In genomic region chr16:35753926-35754325, GRCm38 (mm10) we compare ENCODE assay signal across 26 mouse cellular contexts.
"Had no signal": no experiment of that assay in that cellular context is flagged by ENCODE, and none has a peak within 500 bp of the region (broad histone marks: within the 10 kb centered on the region; RNA-seq: fewer than 3 reads in every experiment).

No protein-coding gene starts in this region.

- H3K9me3 ChIP-seq: heart, embryonic 13.5 days; heart, embryonic 15.5 days; hindbrain, embryonic 13.5 days; hindbrain, embryonic 15.5 days; kidney, embryonic 15.5 days; limb, embryonic 10.5 days; limb, embryonic 12.5 days had no signal

- H3K4me1 ChIP-seq: heart, embryonic 13.5 days; kidney, embryonic 15.5 days had no signal

- H3K4me2 ChIP-seq: heart, embryonic 11.5 days; heart, embryonic 13.5 days; heart, embryonic 15.5 days; hindbrain, embryonic 13.5 days; hindbrain, embryonic 15.5 days; kidney, embryonic 15.5 days; limb, embryonic 12.5 days had no signal

- ATAC-seq: hindbrain, postnatal 0 days; intestine, embryonic 16.5 days had no signal

- H3K9ac ChIP-seq: heart, embryonic 13.5 days; heart, embryonic 15.5 days; hindbrain, embryonic 13.5 days; hindbrain, embryonic 15.5 days; kidney, embryonic 15.5 days; limb, embryonic 12.5 days had no signal

- H3K27me3 ChIP-seq: heart, embryonic 13.5 days; heart, embryonic 15.5 days; hindbrain, embryonic 13.5 days; hindbrain, embryonic 15.5 days; kidney, embryonic 15.5 days; limb, embryonic 12.5 days had no signal

- H3K36me3 ChIP-seq: heart, embryonic 13.5 days; heart, embryonic 15.5 days; hindbrain, embryonic 13.5 days; hindbrain, embryonic 15.5 days; kidney, embryonic 15.5 days; limb, embryonic 10.5 days; limb, embryonic 12.5 days had no signal

- H3K4me3 ChIP-seq: gastrocnemius, adult 2 months; heart, adult 2 months; heart, embryonic 13.5 days; heart, embryonic 15.5 days; hindbrain, embryonic 13.5 days; hindbrain, embryonic 15.5 days; kidney, embryonic 15.5 days; layer of hippocampus, adult 2 months; left cerebral cortex, adult 2 months; limb, embryonic 10.5 days; limb, embryonic 12.5 days had no signal

- DNase-seq: gastrocnemius, adult 2 months; gastrocnemius, postnatal 10 days; gastrocnemius, postnatal 25 days; heart, adult 11 months; heart, adult 2 months; heart, postnatal 14 days; heart, postnatal 36 days; kidney, adult 11 months; kidney, adult 2 months; kidney, adult 9 months; kidney, postnatal 14 days; kidney, postnatal 36 days; liver had no signal

- H3K27ac ChIP-seq: gastrocnemius, adult 2 months; heart, adult 2 months; heart, embryonic 13.5 days; heart, embryonic 15.5 days; hindbrain, embryonic 13.5 days; hindbrain, embryonic 15.5 days; hindbrain, postnatal 0 days; kidney, embryonic 15.5 days; kidney, postnatal 0 days; layer of hippocampus, adult 2 months; left cerebral cortex, adult 2 months; limb, embryonic 10.5 days; limb, embryonic 12.5 days had no signal
